Mouse (Mus musculus) midbrain, embryonic 14.5 days (tissue): ENCODE data around the gene Klhdc8a. TPM values are rescaled to one million over a fixed set of nuclear protein-coding genes. Genes with fewer than 3 reads are reported as not detected.

Experiments
- ATAC-seq: fragments of 200-750 bp; cut with Nextera tagmentation; 2 replicates; pipeline ENCODE4 v1.8.0; 2017; ENCODE audit warnings: moderate number of reproducible peaks, moderate library complexity; ENCODE audit not compliant: low FRiP score, low TSS enrichment
- DNase-seq: peaks from one replicate; pipeline ENCODE4 v3.0.0-alpha.2; 2015
- H3K27ac ChIP-seq: fragments of 300-500 bp; sonication (generic); replicated peaks from 2 replicates; pipeline ENCODE4 v1.5.1; 2014; ENCODE audit warnings: mild to moderate bottlenecking, low read depth, low read length, moderate library complexity
- H3K27me3 ChIP-seq: fragments of 300-500 bp; sonication (generic); 2 replicates; pipeline ENCODE4 v1.6.1; 2014; ENCODE audit warnings: low read length, control low read depth, mixed read lengths; ENCODE audit not compliant: control insufficient read depth, insufficient read depth
- H3K36me3 ChIP-seq: fragments of 300-500 bp; sonication (generic); 2 replicates; pipeline ENCODE4 v1.6.1; 2014; ENCODE audit warnings: low read length, control low read depth; ENCODE audit not compliant: control insufficient read depth, insufficient read depth
- H3K4me1 ChIP-seq: fragments of 300-500 bp; sonication (generic); 2 replicates; pipeline ENCODE4 v1.6.1; 2014; ENCODE audit warnings: mild to moderate bottlenecking, antibody characterized with exemption, low read length, control low read depth; ENCODE audit not compliant: control insufficient read depth, insufficient read depth
- H3K4me2 ChIP-seq: fragments of 300-500 bp; sonication (generic); 2 replicates; pipeline ENCODE4 v1.6.1; 2014; ENCODE audit warnings: mild to moderate bottlenecking, low read length, moderate library complexity
- H3K4me3 ChIP-seq: fragments of 300-500 bp; sonication (generic); replicated peaks from 2 replicates; pipeline ENCODE4 v1.5.1; 2014; ENCODE audit warnings: low read depth, low read length
- H3K9ac ChIP-seq: fragments of 300-500 bp; sonication (generic); replicated peaks from 2 replicates; pipeline ENCODE4 v1.6.1; 2014; ENCODE audit warnings: mild to moderate bottlenecking, low read length, moderate library complexity
- H3K9me3 ChIP-seq: fragments of 300-500 bp; sonication (generic); 2 replicates; pipeline ENCODE4 v1.6.1; 2016; ENCODE audit warnings: low read length, control low read depth, mixed read lengths; ENCODE audit not compliant: control insufficient read depth
- WGBS: fragments of 180-500 bp; shearing (Covaris S2); extraction: QIAGEN DNeasy Blood & Tissue Kit; methylation state at CpG from one replicate; pipeline ENCODE4 v1.1.7; 2014; 5-methylcytosine and 5-hydroxymethylcytosine counted together
- polyA plus RNA-seq: library from polyadenylated mRNA; unstranded; fragments of >200 nt; fragmentation: Nextera tagmentation; extraction: Ambion mirVana; gene quantifications from 2 replicates; pipeline ENCODE4 v1.2.1, GENCODE M21; 2014

Gene Klhdc8a
- polyA plus RNA-seq, 1 experiment from 2014 or later: 10.1 TPM

DNA sequence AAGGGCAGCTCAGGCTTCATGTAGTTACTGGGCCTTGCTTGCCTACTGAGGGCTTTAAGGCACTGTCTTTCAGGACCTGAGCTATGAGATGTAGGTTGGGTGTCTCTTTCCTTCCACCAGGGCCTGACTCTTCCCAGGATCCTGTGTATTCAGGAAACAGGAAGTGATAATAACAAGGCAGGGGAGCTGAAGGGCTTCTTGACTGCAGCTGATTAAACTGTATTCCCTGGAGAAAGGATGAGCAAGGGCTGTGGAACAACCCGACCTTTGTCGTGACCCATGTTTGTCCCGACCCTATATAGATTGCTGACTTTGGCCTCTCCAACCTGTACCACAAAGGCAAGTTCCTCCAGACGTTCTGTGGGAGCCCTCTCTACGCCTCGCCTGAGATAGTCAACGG lies 31.2 kb downstream of the Klhdc8a start:
- H3K9me3 ChIP-seq: no peaks in the 10 kb centered on the region
- H3K4me3 ChIP-seq: no peak overlapping the region
- no peak overlapping the region for H3K9ac ChIP-seq
- ATAC-seq: no peak
- H3K27ac ChIP-seq: peak overlapping the region; percentile 64; the same call in 1 of the 2 replicates
- no peaks in the 10 kb centered on the region for H3K27me3 ChIP-seq
- no peak overlapping the region for H3K4me2 ChIP-seq
- peaks cover 72% of the 10 kb centered on the region for H3K36me3 ChIP-seq
- DNase-seq: no peak
- H3K4me1 ChIP-seq: peaks cover 70% of the 10 kb centered on the region
- WGBS: 77% methylated on average over 7 of the region's 7 CpGs

DNA sequence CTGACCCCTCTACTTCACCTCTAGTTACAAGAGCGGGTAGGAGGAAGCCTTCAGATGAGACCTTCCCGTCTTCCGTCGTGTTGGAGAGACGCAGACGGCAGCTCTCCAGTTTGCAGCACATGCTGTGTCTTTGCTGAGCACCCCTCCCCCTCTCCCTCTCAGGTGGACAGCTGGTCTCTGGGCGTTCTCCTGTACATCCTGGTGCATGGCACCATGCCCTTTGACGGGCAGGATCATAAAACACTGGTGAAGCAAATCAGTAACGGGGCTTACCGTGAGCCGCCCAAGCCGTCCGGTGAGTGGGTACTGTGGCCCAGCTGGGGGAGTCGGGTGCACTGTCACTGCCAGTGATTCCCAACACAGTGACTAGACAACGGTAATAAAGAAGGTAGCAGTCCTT lies 32.0 kb downstream of the Klhdc8a start:
- Histone ChIP-seq H3K9me3 (no peaks in the 10 kb centered on the region), H3K27ac (peak overlapping the region; percentile 64), H3K4me2 (no peak overlapping the region), H3K36me3 (peaks cover 65% of the 10 kb centered on the region), H3K27me3 (no peaks in the 10 kb centered on the region), H3K9ac (no peak overlapping the region), H3K4me1 (peaks cover 69% of the 10 kb centered on the region), H3K4me3 (no peak overlapping the region)
- 46% methylated on average over 15 of the region's 15 CpGs for WGBS
- ATAC-seq (no peak), DNase-seq (no peak)

DNA sequence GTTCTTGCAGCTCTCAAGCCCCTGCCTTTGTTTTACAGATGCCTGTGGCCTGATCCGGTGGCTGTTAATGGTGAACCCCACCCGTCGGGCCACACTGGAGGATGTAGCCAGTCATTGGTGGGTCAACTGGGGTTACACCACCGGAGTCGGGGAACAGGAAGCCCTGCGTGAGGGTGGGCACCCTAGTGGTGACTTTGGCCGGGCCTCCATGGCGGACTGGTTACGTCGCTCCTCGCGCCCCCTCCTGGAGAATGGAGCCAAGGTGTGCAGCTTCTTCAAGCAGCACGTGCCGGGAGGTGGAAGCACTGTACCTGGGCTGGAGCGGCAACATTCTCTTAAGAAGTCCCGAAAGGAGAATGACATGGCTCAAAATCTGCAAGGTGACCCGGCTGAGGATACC lies 32.9 kb downstream of the Klhdc8a start:
- H3K27ac ChIP-seq: peak overlapping the region; percentile 64
- H3K36me3 ChIP-seq: peaks cover 57% of the 10 kb centered on the region
- H3K4me1 ChIP-seq: peaks cover 68% of the 10 kb centered on the region

DNA sequence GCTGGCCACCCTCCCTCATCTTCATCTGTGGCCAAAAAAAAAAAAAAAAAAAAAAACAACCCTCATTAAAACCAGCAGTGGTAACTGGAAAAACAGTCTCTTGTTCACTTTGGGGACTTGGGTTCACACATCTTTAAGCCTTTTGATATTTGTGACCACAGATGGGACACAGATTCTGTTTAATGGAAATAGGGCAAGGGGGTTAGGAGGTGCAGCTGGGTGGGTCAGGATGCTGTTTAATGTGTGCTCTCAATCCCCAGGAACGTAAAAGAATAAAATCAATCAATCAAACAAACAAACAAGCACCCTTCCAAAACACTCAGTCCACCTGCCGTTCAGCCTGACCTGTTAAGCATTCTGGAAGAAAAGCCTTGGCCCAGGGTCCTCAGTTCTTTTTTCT lies 34.8 kb downstream of the Klhdc8a start:
- H3K4me2 ChIP-seq: no peak overlapping the region
- H3K4me1 ChIP-seq: peaks cover 65% of the 10 kb centered on the region
- WGBS: 2% methylated on average over 2 of the region's 2 CpGs

More for the DNA sequence above, 32.9 kb downstream of the Klhdc8a start:
- WGBS: 80% methylated on average over 17 of the region's 17 CpGs
- no peak overlapping the region for H3K4me3 ChIP-seq
- ATAC-seq (no peak), DNase-seq (peak; percentile 11)
- H3K9ac ChIP-seq: no peak overlapping the region
- H3K4me2 ChIP-seq: no peak overlapping the region
- H3K9me3 ChIP-seq: no peaks in the 10 kb centered on the region
- no peaks in the 10 kb centered on the region for H3K27me3 ChIP-seq

DNA sequence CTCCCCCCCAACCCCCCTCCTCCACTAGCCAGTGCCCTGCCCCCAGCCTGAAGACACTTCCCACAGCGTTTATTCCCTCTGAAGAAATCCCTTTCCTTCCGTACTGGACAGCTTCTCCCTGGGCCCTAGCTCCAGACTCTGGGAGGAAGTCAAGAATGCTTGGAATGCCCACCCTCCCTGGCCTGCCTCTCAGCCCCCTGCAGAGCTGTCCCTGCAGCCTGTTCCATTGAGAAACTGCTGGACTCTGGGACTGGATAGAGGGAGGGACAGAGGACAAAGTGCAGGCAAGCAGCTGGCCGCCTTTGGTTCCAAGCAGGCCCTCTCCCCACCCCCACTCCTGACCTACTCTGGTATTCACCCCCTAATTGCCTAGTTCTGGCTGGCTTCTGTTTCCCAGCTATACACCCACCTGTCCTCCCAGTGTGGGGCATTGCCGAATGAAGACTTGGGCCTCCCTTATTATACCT lies 35.3 kb downstream of the Klhdc8a start:
- Histone ChIP-seq H3K9ac (no peak overlapping the region), H3K4me2 (no peak overlapping the region), H3K9me3 (no peaks in the 10 kb centered on the region), H3K4me1 (peaks cover 65% of the 10 kb centered on the region), H3K27ac (peak overlapping the region; percentile 64), H3K4me3 (no peak overlapping the region), H3K36me3 (peaks cover 38% of the 10 kb centered on the region), H3K27me3 (no peaks in the 10 kb centered on the region)
- DNase-seq (peak; percentile 63), ATAC-seq (peak; percentile 74)
- WGBS: 0% methylated on average over 4 of the region's 4 CpGs

More for the DNA sequence above, 34.8 kb downstream of the Klhdc8a start:
- Histone ChIP-seq H3K9me3 (no peaks in the 10 kb centered on the region), H3K9ac (no peak overlapping the region), H3K27ac (peak overlapping the region; percentile 64), H3K4me3 (no peak overlapping the region), H3K36me3 (peaks cover 43% of the 10 kb centered on the region), H3K27me3 (no peaks in the 10 kb centered on the region)
- ATAC-seq (no peak), DNase-seq (no peak)

DNA sequence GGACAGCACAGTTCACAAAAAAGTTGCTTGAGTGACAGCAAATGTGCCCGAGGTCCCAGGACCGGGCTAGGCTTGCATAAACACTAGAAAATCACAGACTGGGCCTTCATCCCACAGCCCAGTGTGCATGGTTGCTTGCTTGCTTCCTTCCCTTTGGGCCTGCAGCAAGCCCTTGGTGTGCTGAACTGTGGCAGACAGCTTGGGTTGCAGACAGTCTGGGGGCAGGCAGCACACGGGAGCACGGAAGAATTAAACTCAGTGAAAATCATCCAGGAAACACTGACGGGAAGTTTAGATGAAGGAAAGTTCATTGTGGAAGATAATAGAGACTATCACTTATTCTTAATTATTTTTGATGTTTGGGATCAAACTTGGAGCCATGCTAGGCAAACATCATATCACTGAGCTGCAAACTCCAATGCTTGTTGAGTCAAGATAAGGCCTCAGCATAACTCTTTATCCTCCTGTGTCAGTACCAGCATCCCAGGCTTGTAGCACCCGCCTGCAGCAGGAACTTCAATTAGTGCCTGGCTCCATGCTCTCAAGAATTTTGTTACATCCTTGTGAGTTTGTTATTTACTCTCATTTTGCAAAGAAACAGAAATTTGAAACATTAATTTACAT lies 35.9 kb downstream of the Klhdc8a start:
- ATAC-seq: peak; percentile 37; the same call in 1 of the 2 replicates

DNA sequence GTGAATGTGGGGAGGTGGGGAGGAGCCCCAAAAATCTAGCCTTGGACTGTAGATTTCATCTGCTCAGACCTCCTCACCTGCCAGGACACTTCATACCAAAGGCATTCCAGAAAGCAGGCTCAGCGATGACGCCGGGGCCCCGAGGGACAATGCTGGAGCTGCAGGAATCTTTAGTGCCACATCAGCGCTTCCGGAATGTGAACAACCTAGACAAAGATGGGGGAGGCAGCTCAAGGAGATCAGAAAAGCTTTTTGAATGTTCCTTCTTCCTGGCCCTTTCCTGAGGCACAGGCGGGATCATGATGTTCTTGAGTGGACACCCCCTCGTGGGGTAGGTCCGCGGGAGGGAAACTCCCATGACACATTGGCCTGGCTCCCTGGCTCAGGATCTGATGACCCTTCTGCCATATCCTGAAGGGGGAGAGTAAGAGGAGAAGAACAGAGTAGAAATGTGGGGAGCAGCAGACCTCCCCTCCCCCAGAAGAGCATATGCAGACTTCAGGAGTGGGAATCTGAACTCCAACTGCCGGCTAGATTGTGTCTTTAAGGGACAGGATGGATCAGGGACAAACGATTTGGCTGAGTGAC lies 37.0 kb downstream of the Klhdc8a start:
- WGBS: 19% methylated on average over 12 of the region's 12 CpGs
- no peak overlapping the region for H3K4me3 ChIP-seq
- peaks cover 26% of the 10 kb centered on the region for H3K36me3 ChIP-seq
- H3K27me3 ChIP-seq: no peaks in the 10 kb centered on the region
- ATAC-seq (no peak), DNase-seq (peak; percentile 60)
- no peaks in the 10 kb centered on the region for H3K9me3 ChIP-seq
- peaks cover 53% of the 10 kb centered on the region for H3K4me1 ChIP-seq
- no peak overlapping the region for H3K27ac ChIP-seq
- no peak overlapping the region for H3K9ac ChIP-seq
- no peak overlapping the region for H3K4me2 ChIP-seq

More for the DNA sequence above, 35.9 kb downstream of the Klhdc8a start:
- whole genome bisulfite sequencing: 8% methylated on average over 6 of the region's 6 CpGs
- Histone ChIP-seq H3K4me1 (peaks cover 63% of the 10 kb centered on the region), H3K4me3 (no peak overlapping the region), H3K27ac (peak overlapping the region; percentile 64), H3K4me2 (no peak overlapping the region), H3K9ac (no peak overlapping the region), H3K27me3 (no peaks in the 10 kb centered on the region), H3K36me3 (peaks cover 35% of the 10 kb centered on the region), H3K9me3 (no peaks in the 10 kb centered on the region)
- peak; percentile 11 for DNase-seq

DNA sequence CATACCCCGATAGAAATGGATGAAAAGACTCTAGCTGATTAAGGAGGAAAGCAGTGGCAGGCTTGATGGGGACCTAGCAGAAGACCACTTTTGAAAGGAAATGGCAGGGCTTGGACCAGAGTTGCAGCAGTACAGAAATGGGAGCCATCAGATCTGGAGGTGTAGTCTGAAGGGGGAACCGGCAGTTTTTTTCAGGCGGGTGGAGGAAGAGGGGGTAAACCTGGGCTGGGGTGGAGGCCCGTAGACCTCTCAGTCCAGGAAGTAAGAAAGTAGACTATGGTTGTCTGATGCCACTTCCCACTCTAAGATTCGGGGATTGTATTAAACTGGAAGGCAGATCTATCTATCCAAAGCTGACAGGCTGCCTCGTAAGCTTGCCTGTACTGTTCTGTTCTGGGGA lies 38.5 kb downstream of the Klhdc8a start:
- Histone ChIP-seq H3K9me3 (no peaks in the 10 kb centered on the region), H3K9ac (no peak overlapping the region), H3K36me3 (peaks cover 11% of the 10 kb centered on the region), H3K4me2 (no peak overlapping the region), H3K4me3 (no peak overlapping the region), H3K4me1 (peaks cover 49% of the 10 kb centered on the region), H3K27ac (no peak overlapping the region), H3K27me3 (no peaks in the 10 kb centered on the region)
- WGBS: 63% methylated on average over 6 of the region's 6 CpGs
- DNase-seq (peak; percentile 2), ATAC-seq (no peak)
